Mouse (Mus musculus): Measurements from ENCODE around the gene Polr2j. TPM values are rescaled to one million over a fixed set of nuclear protein-coding genes. Genes with fewer than 3 reads are reported as not detected.
"Not testable (repeated sequence)": the region's sequence is repeated elsewhere in the genome, so short reads cannot be mapped to it uniquely, and the experiment has no call there.

Polr2j gene
- total RNA-seq, 2 experiments from 2014 or later = 74.9 to 75.7 TPM

DNA sequence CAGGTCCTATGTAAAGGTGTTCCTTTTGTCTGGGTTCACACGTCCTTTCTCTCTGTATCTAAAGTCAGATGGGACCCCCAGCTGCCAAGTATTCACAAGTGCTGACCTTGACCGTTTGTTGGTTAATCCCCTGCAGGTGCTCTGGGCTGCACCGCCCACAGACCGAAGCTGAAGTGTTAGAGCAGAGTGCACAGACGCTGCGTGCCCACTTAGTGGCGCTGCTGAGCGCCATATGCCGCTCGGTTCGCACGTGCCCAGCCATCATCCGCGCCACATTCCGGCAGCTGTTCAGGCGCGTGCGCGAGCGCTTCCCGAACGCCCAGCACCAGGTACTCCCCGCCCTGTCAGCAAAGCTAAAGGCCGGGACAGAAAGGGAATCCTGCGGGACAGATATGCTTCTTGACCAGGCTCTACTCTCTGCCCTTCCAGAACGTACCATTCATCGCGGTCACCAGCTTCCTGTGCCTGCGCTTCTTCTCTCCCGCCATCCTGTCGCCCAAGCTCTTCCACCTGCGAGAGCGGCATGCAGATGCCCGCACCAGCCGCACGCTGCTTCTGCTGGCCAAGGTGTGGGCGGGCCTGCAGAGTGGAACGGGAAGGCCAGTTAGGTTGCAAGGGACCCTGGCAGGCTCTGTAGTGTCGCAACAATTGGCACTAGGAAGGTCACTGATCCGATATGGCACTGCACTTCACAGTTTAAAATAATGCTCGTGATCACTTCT, 14.2 kb upstream of the Polr2j start:
- peak; percentile 71 to 80 for DNase-seq (ENCODE audit: low spot score in 2 of 2)

DNA sequence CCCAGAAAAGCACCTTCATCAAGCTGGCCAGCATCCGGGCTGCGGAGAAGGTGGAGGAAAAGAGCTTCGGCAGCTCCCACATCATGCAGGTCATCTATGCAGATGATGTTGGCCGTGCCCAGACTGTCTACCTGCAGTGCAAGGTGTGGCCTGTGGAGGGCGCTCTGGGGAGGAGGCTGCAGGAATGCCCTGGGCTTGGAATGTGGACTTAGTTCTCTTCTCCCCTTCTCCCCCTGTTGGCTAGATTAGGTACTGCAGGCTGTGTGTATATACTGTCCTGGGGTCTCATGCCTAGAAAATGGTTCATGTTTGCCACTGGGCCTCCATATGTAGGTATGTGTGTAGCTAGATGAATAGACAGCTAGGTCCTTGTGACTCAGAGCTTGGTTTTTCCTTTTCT, 11.9 kb upstream of the Polr2j start:
- DNase-seq (ENCODE audit: low spot score in 2 of 2) = no peak

GRCm38 (mm10) chr5:136108486-136108885, 7.9 kb upstream of the Polr2j start:
- DNase-seq (ENCODE audit: low spot score in 2 of 2) = no peak

GRCm38 (mm10) chr5:136109042-136109441, 7.4 kb upstream of the Polr2j start:
- no peak for DNase-seq (ENCODE audit: low spot score in 2 of 2)

DNA sequence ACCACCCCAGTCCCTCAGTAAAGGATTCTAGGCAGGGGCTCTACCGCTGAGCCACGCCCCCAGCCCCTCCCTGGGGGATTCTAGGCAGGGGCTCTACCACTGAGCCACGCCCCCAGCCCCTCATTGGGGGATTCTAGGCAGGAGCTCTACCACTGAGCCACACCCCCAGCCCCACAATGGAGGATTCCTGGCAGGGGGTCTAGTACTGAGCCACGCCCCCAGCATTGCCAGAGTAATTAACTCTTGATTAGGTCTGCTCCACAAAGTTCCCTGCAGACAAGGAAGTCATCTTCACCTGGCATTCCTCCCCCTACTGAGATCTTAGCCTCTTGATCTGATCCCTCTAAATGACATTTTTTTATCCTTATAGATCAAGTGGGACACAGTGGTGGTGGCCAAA, 2.9 kb upstream of the Polr2j start:
- DNase-seq (ENCODE audit: low spot score in 2 of 2) = not testable (repeated sequence)

DNA sequence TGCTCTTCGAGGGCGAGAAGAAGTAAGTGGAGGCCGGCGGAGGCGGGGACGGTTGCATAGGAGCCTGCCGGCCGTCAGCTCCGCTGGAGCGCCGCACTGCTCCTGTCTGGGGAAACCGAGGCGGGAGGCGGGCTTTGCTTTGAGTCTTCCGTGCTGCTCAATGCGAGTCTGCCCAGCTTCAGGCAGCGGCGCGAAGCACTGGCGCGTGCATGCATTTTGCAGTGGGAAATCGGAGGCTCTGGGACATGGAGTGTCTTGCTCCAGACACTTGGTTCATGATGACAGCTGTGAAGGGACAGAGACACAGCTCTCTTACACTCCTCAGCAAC, 317 bp downstream of the Polr2j start:
- no peak for DNase-seq (ENCODE audit: low spot score in 2 of 2)

GRCm38 (mm10) chr5:136122165-136122564, 5.7 kb downstream of the Polr2j start:
- no peak for DNase-seq (ENCODE audit: low spot score in 2 of 2)

DNA sequence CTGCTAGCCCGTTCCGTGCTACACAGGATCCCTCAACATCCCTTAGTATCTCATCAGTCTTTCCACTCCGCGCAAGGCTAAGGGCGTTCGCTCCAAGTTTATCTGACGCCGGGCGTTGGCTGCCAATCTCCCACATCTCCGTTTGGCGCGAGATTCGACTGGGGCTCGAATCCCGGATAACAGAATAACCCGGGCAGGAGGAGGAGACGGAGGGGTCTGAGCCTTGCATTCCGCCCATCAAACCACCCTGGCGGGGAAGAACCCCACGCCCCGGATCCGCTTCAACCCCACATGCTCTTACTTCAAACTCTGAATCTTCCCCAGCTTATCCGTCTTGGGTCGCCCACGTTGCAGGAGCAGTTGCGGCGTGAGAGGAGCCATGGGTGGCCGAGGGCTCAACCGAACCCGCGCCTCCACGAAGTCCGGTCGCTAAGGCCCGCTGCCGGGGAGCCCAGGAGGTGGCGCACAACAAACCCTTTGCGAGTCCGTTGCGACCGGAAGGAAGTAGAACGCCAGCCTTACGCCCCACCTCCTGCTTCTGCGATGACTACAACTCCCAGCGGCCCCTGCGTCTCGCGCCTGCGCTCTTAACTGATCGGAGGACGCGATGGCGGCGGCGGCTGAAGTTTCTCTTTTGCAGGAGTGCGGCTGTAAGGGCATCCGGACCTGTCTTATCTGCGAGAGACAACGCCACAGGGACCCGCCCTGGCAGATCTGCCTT, 19.3 kb downstream of the Polr2j start, which contains the start of the genes Lrwd1 and Alkbh4:
TSS of gene Lrwd1 (minus strand) at position 504 of the 721 bp plus-strand sequence.
TSS of gene Alkbh4 (plus strand) at position 576 of the 721 bp plus-strand sequence.
- peak; percentile 96 to 97 for DNase-seq (ENCODE audit: low spot score in 2 of 2)

DNA sequence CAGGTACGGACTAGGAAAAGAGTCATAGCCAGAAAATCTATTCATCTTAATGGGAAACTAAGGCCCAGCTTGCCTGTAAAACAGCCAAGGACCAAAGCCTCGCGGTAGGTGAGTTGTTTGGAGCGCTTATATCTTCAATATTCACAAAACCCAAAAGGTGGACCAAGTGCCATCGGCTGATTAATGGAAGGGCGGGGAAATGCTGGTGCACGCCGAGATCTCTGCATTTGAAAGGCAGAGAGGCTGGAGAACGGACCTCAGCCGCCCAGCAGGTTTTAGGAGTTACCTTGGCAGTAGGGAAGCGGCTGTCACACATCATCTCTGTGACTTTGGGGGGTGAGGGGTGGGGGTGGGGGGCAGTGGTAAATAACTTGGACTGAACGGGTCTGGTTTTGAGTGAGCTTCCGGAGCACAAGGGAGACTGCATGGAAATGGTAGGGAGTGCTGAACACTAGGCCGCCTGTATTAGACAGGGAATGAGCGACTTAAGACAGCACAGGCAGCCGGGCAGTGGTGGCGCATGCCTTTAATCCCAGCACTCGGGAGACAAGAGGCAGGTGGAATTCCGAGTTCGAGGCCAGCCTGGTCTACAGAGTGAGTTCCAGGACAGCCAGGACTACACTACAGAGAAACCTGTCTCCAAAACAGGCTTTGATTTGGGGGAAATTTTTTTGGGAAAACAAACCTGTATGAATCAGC, 20.0 kb downstream of the Polr2j start:
- no peak for DNase-seq (ENCODE audit: low spot score in 2 of 2)

DNA sequence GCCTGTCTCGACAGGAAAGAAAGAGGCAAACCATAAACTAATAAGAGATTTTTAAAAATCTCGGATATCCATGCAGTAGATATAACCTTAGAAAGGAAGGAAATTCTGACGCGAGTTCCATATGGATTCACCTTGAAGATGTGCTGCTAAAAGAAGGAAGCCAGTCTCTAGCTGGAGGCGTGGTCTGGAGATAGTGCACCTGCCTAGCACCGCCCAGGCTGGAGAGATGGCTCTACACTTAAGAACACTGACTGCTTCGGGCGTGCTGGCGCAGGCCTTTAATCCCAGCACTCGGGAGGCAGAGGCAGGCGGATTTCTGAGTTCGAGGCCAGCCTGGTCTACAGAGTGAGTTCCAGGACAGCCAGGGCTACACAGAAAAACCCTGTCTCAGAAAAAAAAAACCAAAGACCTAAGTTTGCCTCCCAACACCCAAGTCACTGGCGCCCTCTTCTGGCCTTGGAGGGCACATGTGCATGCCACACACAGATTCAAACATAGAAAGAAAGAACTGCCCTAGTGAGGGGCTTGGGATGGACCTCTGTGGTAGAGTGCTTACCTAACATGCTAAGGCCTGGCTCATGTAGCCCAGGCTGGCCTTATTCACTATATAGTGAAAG, 21.3 kb downstream of the Polr2j start:
- DNase-seq (ENCODE audit: low spot score in 2 of 2) = peak; percentile 31 to 34

- no peak for DNase-seq (ENCODE audit: low spot score in 2 of 2)
Observed at GRCm38 (mm10) chr5:136139393-136139792, 23.0 kb downstream of the Polr2j start.

GRCm38 (mm10) chr5:136140057-136140482, 23.6 kb downstream of the Polr2j start:
- DNase-seq (ENCODE audit: low spot score in 2 of 2) = no peak

DNA sequence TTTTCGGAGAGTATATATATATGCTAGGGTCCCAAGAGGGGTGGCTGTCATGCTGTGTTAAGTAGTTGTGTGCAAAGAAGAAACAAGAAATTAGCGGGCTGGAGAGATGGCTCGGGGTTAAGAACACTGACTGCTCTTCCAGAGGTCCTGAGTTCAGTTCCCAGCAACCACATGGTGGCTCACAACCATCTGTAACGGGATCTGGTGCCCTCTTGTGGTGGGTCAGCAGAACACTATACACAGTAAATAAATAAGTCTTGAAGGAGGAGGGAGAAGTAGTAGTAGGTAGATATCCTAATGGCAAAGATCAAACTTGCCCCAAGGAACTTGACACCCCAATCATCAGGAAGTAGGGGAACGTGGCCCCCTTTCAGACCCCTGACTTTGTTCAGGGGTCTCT, 26.3 kb downstream of the Polr2j start:
- no peak for DNase-seq (ENCODE audit: low spot score in 2 of 2)

DNA sequence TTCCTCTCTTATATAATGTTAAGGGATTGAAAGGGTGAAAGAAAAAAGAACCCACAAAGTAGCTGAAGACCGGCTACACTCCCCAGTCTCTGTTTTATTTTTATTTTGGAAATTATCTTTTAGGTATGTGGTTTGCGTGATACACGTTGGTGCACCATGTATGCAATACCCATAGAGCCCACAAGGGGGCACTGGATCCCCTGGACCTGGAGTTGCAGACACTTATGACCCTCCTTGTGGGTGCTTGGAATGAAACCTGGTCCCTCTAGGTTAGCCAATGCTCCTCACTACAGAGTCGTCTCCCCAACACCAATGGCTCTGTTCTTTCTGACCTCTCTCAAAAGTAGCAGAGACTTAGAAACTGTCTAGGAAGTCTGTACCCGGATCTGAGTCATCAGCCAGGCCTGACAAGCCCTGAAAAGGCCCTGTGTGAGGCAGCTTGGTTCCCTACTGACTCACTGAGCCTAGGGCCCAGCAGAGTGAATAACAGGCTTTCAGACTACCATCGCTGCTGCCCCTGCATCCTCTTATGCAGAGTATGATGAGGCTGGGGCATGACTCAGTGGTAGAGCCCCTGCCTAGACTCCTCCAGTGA, 26.8 kb downstream of the Polr2j start:
- no peak for DNase-seq (ENCODE audit: low spot score in 2 of 2)

- DNase-seq (ENCODE audit: low spot score in 2 of 2) = no peak
Observed at GRCm38 (mm10) chr5:136144606-136145430, 28.4 kb downstream of the Polr2j start.

GRCm38 (mm10) chr5:136146936-136147335, 30.5 kb downstream of the Polr2j start:
- DNase-seq (ENCODE audit: low spot score in 2 of 2) = no peak

DNA sequence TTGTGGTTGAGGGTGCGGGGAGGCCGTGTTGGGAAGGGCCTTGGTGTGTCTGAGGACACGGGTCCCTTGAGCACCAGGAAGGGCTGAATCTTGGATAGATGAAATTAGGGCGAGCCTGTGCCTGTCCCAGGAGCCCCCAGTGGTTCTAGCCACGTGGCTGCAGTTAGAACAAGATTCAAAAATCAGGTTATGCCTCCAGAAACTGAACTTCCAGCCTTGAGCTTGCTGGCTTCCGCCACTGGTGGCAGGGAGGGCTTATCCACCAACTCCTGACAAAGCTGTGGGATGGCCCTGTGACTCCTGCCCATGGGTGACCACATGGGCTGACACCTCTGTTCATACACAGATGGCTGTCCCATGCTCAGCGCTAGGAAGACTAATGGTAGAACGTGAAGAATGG, 31.3 kb downstream of the Polr2j start:
- DNase-seq (ENCODE audit: low spot score in 2 of 2) = no peak

DNA sequence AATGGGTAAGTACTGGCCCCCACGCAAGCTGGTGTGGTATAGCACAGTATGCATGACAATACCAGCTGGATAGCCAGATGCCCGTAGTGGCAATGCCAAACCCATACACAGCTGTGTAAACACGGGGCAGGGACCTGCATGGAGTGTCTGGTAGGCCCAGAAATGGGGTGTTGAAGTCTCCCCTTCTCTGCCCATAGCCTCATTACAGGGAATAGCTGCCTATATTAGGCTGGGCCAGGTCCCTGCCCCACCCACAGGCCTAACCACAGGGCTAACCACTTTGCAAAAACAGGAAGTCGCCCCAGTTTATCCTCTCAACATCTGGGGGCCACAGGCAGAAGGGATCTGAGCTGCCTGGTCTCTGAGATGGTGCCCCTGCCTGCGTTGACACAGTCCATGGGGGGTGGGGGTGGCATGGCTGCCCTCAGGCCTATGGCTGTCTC, 32.7 kb downstream of the Polr2j start:
- not testable (repeated sequence) for DNase-seq (ENCODE audit: low spot score in 2 of 2)

DNA sequence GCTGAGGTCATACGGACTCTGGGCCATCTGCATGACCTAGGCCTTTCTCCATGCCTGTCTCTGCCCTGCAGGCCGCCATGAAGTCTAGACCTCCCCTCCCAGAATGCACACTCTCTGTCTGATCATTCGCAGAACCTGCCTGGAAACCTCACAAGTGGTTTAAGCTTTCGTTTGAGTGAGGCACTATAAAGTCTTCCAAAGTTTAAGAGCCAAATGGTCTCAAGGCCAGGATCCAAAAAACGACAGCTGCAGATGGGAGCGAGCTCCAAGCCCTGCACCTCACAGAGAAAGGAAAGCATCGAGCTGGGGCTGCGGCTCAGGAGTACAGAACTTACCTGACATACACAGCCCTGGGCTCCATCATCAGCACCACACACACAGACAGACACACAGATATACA, 35.9 kb downstream of the Polr2j start:
- no peak for DNase-seq (ENCODE audit: low spot score in 2 of 2)

DNA sequence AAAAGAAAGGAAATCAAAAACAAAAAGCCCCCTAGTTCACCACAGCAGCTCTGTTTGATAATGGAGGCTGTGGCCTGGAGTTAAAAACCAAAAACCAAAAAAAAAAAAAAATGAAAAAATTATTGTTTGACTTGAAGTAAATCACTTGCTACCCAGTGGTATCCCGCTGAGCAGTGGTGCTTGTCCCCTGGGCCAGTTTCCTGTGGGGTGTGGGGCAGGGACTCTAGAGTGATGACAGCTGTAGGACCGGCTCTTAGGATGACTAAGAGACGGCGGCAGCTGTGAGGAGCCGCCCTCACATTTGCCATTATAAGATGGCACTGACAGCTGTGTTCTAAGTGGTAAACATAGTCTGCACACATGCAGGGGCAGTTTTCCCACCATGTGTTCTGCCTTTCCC, 39.0 kb downstream of the Polr2j start:
- no peak for DNase-seq (ENCODE audit: low spot score in 2 of 2)

All from left cerebral cortex, adult 18-20 months (tissue).